Mouse (Mus musculus) heart, embryonic 15.5 days (tissue): ENCODE results near the gene Pink1. TPM values are rescaled to one million over a fixed set of nuclear protein-coding genes. Genes with fewer than 3 reads are reported as not detected.
"Not testable (repeated sequence)": the region's sequence is repeated elsewhere in the genome, so short reads cannot be mapped to it uniquely, and the experiment has no call there.

Experiments used
- ATAC-seq: fragments of 200-750 bp; cut with Nextera tagmentation; replicated peaks from 2 replicates; pipeline ENCODE4 v1.8.0; 2017; ENCODE audit warnings: low read depth, moderate TSS enrichment; ENCODE audit not compliant: insufficient number of reproducible peaks, insufficient read depth, low FRiP score
- H3K27ac ChIP-seq: fragments of 300-500 bp; sonication (generic); 2 replicates; pipeline ENCODE4 v1.5.1; 2015; ENCODE audit warnings: mild to moderate bottlenecking, inconsistent platforms
- H3K27me3 ChIP-seq: fragments of 300-500 bp; sonication (generic); 2 replicates; pipeline ENCODE4 v1.6.1; 2015; ENCODE audit warnings: inconsistent platforms
- H3K36me3 ChIP-seq: fragments of 300-500 bp; sonication (generic); 2 replicates; pipeline ENCODE4 v1.6.1; 2015; ENCODE audit warnings: mild to moderate bottlenecking, inconsistent platforms
- H3K4me1 ChIP-seq: fragments of 300-500 bp; sonication (generic); replicated peaks from 2 replicates; pipeline ENCODE4 v1.6.1; 2015; ENCODE audit warnings: inconsistent platforms
- H3K4me2 ChIP-seq: fragments of 300-500 bp; sonication (generic); 2 replicates; pipeline ENCODE4 v1.6.1; 2015; ENCODE audit warnings: inconsistent platforms, mild to moderate bottlenecking, moderate library complexity
- H3K4me3 ChIP-seq: fragments of 300-500 bp; sonication (generic); 2 replicates; pipeline ENCODE4 v1.5.1; 2015; ENCODE audit warnings: mild to moderate bottlenecking, inconsistent platforms
- H3K9ac ChIP-seq: fragments of 300-500 bp; sonication (generic); 2 replicates; pipeline ENCODE4 v1.6.1; 2015; ENCODE audit warnings: mild to moderate bottlenecking, inconsistent platforms
- H3K9me3 ChIP-seq: fragments of 300-500 bp; sonication (generic); replicated peaks from 2 replicates; pipeline ENCODE4 v1.6.1; 2016; ENCODE audit warnings: inconsistent platforms
- WGBS: fragments of 180-500 bp; shearing (Covaris S2); methylation state at CpG from one replicate; pipeline ENCODE4 v1.1.7; 2015; ENCODE audit warnings: mixed read lengths; 5-methylcytosine and 5-hydroxymethylcytosine counted together
- polyA plus RNA-seq: library from polyadenylated mRNA; unstranded; fragments of >200 nt; fragmentation: Nextera tagmentation; extraction: Ambion mirVana; gene quantifications from 2 replicates; pipeline ENCODE4 v1.2.1, GENCODE M21; 2015

Pink1 gene
- polyA plus RNA-seq, 1 experiment from 2014 or later = 72.4 TPM

- H3K27me3 ChIP-seq = no peaks in the 10 kb centered on the region
- H3K4me1 ChIP-seq = peaks cover 18% of the 10 kb centered on the region
- no peak overlapping the region for H3K4me3 ChIP-seq
- no peak overlapping the region for H3K4me2 ChIP-seq
- no peak overlapping the region for H3K27ac ChIP-seq
- no peaks in the 10 kb centered on the region for H3K9me3 ChIP-seq
- no peaks in the 10 kb centered on the region for H3K36me3 ChIP-seq
- ATAC-seq = no peak
- 80% methylated on average over 7 of the region's 7 CpGs for WGBS
- no peak overlapping the region for H3K9ac ChIP-seq
These were observed 15.9 kb upstream of the Pink1 start for GRCm38 (mm10) chr4:138342048-138342447.

DNA sequence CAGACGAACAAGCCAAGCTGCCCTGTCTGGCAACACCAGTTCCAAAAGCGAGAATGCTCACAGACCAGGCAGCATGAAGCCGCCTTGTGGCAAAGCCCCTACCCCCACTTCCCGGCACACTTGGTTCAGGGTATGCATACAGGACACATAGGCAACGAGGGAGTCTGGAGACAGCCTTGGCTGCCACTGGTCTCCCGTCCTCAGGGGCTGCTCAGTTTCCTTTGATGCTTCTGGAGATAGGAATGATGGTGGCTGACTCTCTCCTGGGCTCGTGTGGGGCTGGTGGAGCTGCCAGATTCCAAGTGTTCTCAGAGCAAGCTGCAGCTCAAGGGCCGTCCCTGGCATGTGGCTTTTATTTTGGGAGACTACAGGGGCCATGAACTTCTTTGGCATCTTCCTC, 15.3 kb upstream of the Pink1 start:
- Histone ChIP-seq H3K27me3 (no peaks in the 10 kb centered on the region), H3K4me2 (no peak overlapping the region), H3K36me3 (no peaks in the 10 kb centered on the region), H3K27ac (no peak overlapping the region), H3K9me3 (no peaks in the 10 kb centered on the region), H3K4me1 (peaks cover 18% of the 10 kb centered on the region), H3K4me3 (no peak overlapping the region), H3K9ac (no peak overlapping the region)
- ATAC-seq = no peak
- WGBS = 55% methylated on average over 8 of the region's 8 CpGs

DNA sequence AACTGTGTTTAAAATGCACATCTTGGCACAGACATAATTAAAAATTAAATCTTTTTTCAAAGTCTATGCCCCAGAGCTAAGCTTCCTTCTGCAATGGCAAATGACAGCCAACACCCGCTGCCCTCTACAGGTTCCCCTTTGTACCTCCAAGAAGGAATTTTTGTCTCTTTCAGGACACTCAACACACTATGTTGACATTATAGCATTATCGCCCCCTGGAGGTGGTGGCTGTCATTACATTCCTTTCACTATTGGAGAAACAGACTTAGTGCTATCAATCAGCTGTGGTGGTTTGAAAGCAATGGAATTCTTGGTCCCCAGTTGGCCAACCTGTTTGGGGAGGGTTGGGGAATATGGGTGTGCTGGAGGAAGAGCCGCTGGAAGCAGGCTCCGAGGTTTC, 13.9 kb upstream of the Pink1 start:
- Histone ChIP-seq H3K36me3 (no peaks in the 10 kb centered on the region), H3K4me3 (no peak overlapping the region), H3K27ac (no peak overlapping the region), H3K9ac (no peak overlapping the region), H3K9me3 (no peaks in the 10 kb centered on the region), H3K27me3 (no peaks in the 10 kb centered on the region), H3K4me1 (peaks cover 17% of the 10 kb centered on the region), H3K4me2 (no peak overlapping the region)
- WGBS = 25% methylated on average over 4 of the region's 4 CpGs
- ATAC-seq = no peak

DNA sequence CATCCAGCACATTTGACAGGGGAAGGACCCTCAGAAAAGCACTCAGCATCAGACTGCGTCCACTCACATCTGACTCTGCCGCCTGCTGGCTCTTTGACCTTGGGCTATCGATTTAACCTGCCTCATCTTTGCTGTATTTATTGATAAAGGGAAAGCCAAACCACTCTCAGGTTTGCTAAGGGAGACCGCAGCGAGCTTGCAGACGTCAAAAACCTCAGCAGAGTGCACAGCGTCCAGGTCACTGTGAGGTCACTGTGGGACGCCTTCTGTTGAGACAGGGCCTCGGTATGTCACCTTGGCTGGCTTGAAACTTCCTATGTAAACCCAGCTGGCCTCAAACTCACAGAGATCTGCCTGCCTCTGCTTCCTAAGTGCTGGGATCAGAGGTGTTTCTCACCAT, 11.2 kb upstream of the Pink1 start:
- no peak overlapping the region for H3K4me3 ChIP-seq
- no peaks in the 10 kb centered on the region for H3K36me3 ChIP-seq
- no peak overlapping the region for H3K9ac ChIP-seq
- no peak overlapping the region for H3K27ac ChIP-seq
- H3K9me3 ChIP-seq = no peaks in the 10 kb centered on the region
- WGBS = 70% methylated on average over 9 of the region's 9 CpGs
- no peak for ATAC-seq
- H3K4me1 ChIP-seq = peaks cover under 1% of the 10 kb centered on the region
- no peak overlapping the region for H3K4me2 ChIP-seq
- H3K27me3 ChIP-seq = no peaks in the 10 kb centered on the region

DNA sequence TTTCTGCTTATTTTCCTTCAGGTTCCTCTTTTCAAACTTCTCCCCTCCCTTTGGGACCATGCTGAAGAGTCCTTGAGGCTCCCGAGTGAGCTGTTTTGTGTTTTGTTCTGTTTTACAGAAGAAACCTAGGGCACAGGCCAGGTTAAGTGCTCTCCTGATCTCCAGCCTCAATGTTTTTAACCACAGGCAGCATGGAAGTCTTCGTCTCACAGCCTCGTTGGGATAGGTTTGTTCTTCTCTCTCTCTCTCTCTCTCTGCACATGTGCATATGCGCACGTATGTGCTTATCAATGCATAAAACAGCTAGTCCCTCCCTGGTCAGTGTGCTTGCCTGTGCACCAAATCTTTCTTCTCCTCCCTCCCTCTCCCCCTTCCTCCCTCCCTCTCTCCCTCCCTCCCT, 10.8 kb upstream of the Pink1 start:
- H3K4me2 ChIP-seq = no peak overlapping the region
- H3K27me3 ChIP-seq = 0 out of 2 replicates have a peak, but pooled peaks cover 2% of the 10 kb centered on the region
- no peaks in the 10 kb centered on the region; the same call in 1 of the 2 replicates for H3K4me1 ChIP-seq
- WGBS = 57% methylated on average over 5 of the region's 5 CpGs
- H3K36me3 ChIP-seq = no peaks in the 10 kb centered on the region
- no peak overlapping the region for H3K4me3 ChIP-seq
- H3K9me3 ChIP-seq = no peaks in the 10 kb centered on the region
- no peak for ATAC-seq
- H3K9ac ChIP-seq = no peak overlapping the region
- no peak overlapping the region for H3K27ac ChIP-seq

- no peak overlapping the region for H3K9ac ChIP-seq
- H3K27ac ChIP-seq = no peak overlapping the region
- whole genome bisulfite sequencing = 85% methylated on average over 6 of the region's 6 CpGs
- peaks cover 12% of the 10 kb centered on the region; the same call in 1 of the 2 replicates for H3K27me3 ChIP-seq
- H3K36me3 ChIP-seq = no peaks in the 10 kb centered on the region
- ATAC-seq = no peak
- no peaks in the 10 kb centered on the region for H3K4me1 ChIP-seq
- no peak overlapping the region for H3K4me2 ChIP-seq
- H3K4me3 ChIP-seq = no peak overlapping the region
- H3K9me3 ChIP-seq = no peaks in the 10 kb centered on the region
These were observed 9.5 kb upstream of the Pink1 start for GRCm38 (mm10) chr4:138335648-138336047.

GRCm38 (mm10) chr4:138335036-138335435, 8.9 kb upstream of the Pink1 start:
- H3K4me2 ChIP-seq = no peak overlapping the region

GRCm38 (mm10) chr4:138333135-138333534, 7.0 kb upstream of the Pink1 start:
- Histone ChIP-seq H3K9ac (no peak overlapping the region), H3K4me2 (no peak overlapping the region), H3K4me3 (no peak overlapping the region), H3K9me3 (no peaks in the 10 kb centered on the region), H3K27me3 (peaks cover 12% of the 10 kb centered on the region; the same call in 1 of the 2 replicates), H3K27ac (no peak overlapping the region), H3K36me3 (no peaks in the 10 kb centered on the region), H3K4me1 (no peaks in the 10 kb centered on the region)
- WGBS = 72% methylated on average over 4 of the region's 4 CpGs
- no peak for ATAC-seq

More at GRCm38 (mm10) chr4:138335036-138335435, 8.9 kb upstream of the Pink1 start:
- no peaks in the 10 kb centered on the region for H3K36me3 ChIP-seq
- no peak overlapping the region for H3K4me3 ChIP-seq
- no peak overlapping the region for H3K9ac ChIP-seq
- no peak overlapping the region for H3K27ac ChIP-seq
- ATAC-seq = no peak
- no peaks in the 10 kb centered on the region for H3K4me1 ChIP-seq
- H3K9me3 ChIP-seq = no peaks in the 10 kb centered on the region
- WGBS = 73% methylated on average over 12 of the region's 12 CpGs
- peaks cover 12% of the 10 kb centered on the region; the same call in 1 of the 2 replicates for H3K27me3 ChIP-seq

GRCm38 (mm10) chr4:138331647-138332046, 5.5 kb upstream of the Pink1 start:
- Histone ChIP-seq H3K27me3 (peaks cover 12% of the 10 kb centered on the region; the same call in 1 of the 2 replicates), H3K27ac (no peak overlapping the region), H3K9ac (no peak overlapping the region), H3K9me3 (no peaks in the 10 kb centered on the region), H3K4me1 (peaks cover 2% of the 10 kb centered on the region), H3K4me3 (no peak overlapping the region), H3K4me2 (no peak overlapping the region), H3K36me3 (no peaks in the 10 kb centered on the region)
- no peak for ATAC-seq
- 65% methylated on average over 9 of the region's 9 CpGs for WGBS

GRCm38 (mm10) chr4:138330264-138330671, 4.2 kb upstream of the Pink1 start:
- peaks cover 12% of the 10 kb centered on the region; the same call in 1 of the 2 replicates for H3K27me3 ChIP-seq
- ATAC-seq = no peak
- no peak overlapping the region for H3K4me2 ChIP-seq
- no peak overlapping the region for H3K9ac ChIP-seq
- no peaks in the 10 kb centered on the region for H3K9me3 ChIP-seq
- H3K4me3 ChIP-seq = no peak overlapping the region
- peaks cover 8% of the 10 kb centered on the region for H3K4me1 ChIP-seq
- 24% methylated on average over 15 of the region's 15 CpGs for WGBS
- no peaks in the 10 kb centered on the region for H3K36me3 ChIP-seq
- no peak overlapping the region for H3K27ac ChIP-seq

- peaks cover 25% of the 10 kb centered on the region for H3K4me1 ChIP-seq
- peak overlapping the region; percentile 54 for H3K27ac ChIP-seq
- H3K9me3 ChIP-seq = no peaks in the 10 kb centered on the region
- no peaks in the 10 kb centered on the region for H3K36me3 ChIP-seq
- ATAC-seq = no peak
- H3K4me3 ChIP-seq = peak overlapping the region; percentile 38
- H3K4me2 ChIP-seq = peak overlapping the region; percentile 53
- H3K27me3 ChIP-seq = peaks cover 12% of the 10 kb centered on the region; the same call in 1 of the 2 replicates
- WGBS = 63% methylated on average over 7 of the region's 7 CpGs
- peak overlapping the region; percentile 18; the same call in 1 of the 2 replicates for H3K9ac ChIP-seq
These were observed 1.9 kb upstream of the Pink1 start for GRCm38 (mm10) chr4:138327891-138328470.

DNA sequence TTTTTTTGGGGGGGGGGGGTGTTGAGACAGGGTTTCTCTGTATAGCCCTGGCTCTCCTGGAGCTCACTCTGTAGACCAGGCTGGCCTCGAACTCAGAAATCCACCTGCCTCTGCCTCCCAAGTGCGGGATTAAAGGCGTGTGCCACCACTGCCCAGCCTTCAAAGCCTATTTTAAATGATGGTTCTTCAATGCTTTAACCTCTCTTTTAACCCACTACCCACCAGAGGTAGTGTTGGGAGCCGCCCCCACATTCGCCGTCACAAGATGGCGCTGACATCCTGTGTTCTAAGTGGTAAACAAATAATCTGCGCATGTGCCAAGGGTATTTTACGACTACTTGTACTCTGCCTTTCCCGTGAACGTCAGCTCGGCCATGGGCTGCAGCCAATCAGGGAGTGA, 1.0 kb upstream of the Pink1 start:
- H3K9ac ChIP-seq, H3K4me3 ChIP-seq, H3K9me3 ChIP-seq, H3K4me2 ChIP-seq, H3K36me3 ChIP-seq, ATAC-seq: not testable (repeated sequence)
- peaks cover 30% of the 10 kb centered on the region for H3K4me1 ChIP-seq
- 52% methylated on average over 8 of the region's 12 CpGs for WGBS
- H3K27me3 ChIP-seq = peaks cover 12% of the 10 kb centered on the region; the same call in 1 of the 2 replicates
- H3K27ac ChIP-seq = peak overlapping the region; percentile 97; the same call in 1 of the 2 replicates
